Mouse (Mus musculus) neural tube, embryonic 12.5 days (tissue): ENCODE measurements at regions not wholly inside any gene's neighbourhood (a gene's known extent, or its start where the extent isn't known, plus 50 kb on each side); places are given as distances from the start of the nearest gene placed in this dataset.

Experiments used
- ATAC-seq: fragments of 200-750 bp; cut with Nextera tagmentation; 2 replicates; pipeline ENCODE4 v1.8.0; 2017; ENCODE audit warnings: low read depth, mild to moderate bottlenecking, moderate TSS enrichment, moderate library complexity; ENCODE audit not compliant: low FRiP score
- H3K27ac ChIP-seq: fragments of 300-500 bp; sonication (generic); 2 replicates; pipeline ENCODE4 v1.5.1; 2016
- H3K27me3 ChIP-seq: fragments of 300-500 bp; sonication (generic); replicated peaks from 2 replicates; pipeline ENCODE4 v1.6.1; 2016; ENCODE audit warnings: mild to moderate bottlenecking
- H3K36me3 ChIP-seq: fragments of 300-500 bp; sonication (generic); 2 replicates; pipeline ENCODE4 v1.6.1; 2016; ENCODE audit warnings: mild to moderate bottlenecking
- H3K4me1 ChIP-seq: fragments of 300-500 bp; sonication (generic); 2 replicates; pipeline ENCODE4 v1.6.1; 2016
- H3K4me2 ChIP-seq: fragments of 300-500 bp; sonication (generic); replicated peaks from 2 replicates; pipeline ENCODE4 v1.6.1; 2016; ENCODE audit warnings: mild to moderate bottlenecking
- H3K4me3 ChIP-seq: fragments of 300-500 bp; sonication (generic); 2 replicates; pipeline ENCODE4 v1.5.1; 2016
- H3K9ac ChIP-seq: fragments of 300-500 bp; sonication (generic); 2 replicates; pipeline ENCODE4 v1.6.1; 2016; ENCODE audit warnings: mild to moderate bottlenecking
- H3K9me3 ChIP-seq: fragments of 300-500 bp; sonication (generic); 2 replicates; pipeline ENCODE4 v1.6.1; 2016; ENCODE audit warnings: mild to moderate bottlenecking
- WGBS: fragments of 180-500 bp; shearing (Covaris S2); methylation state at CpG from one replicate; pipeline ENCODE4 v1.1.7; 2016; 5-methylcytosine and 5-hydroxymethylcytosine counted together

GRCm38 (mm10) chr11:40394864-40395266, 300.1 kb downstream of the Mat2b start:
- Histone ChIP-seq H3K4me3 (no peak overlapping the region), H3K27ac (no peak overlapping the region), H3K9me3 (no peaks in the 10 kb centered on the region), H3K36me3 (no peaks in the 10 kb centered on the region), H3K9ac (no peak overlapping the region), H3K27me3 (no peaks in the 10 kb centered on the region), H3K4me2 (peak overlapping the region; percentile 32), H3K4me1 (peaks cover 7% of the 10 kb centered on the region)
- 29% methylated on average over 7 of the region's 7 CpGs for WGBS
- peak; percentile 46 for ATAC-seq

- Histone ChIP-seq H3K4me2 (no peak overlapping the region; the same call in 1 of the 2 replicates), H3K27ac (no peak overlapping the region), H3K4me3 (no peak overlapping the region), H3K36me3 (no peaks in the 10 kb centered on the region), H3K4me1 (peaks cover 7% of the 10 kb centered on the region), H3K27me3 (no peaks in the 10 kb centered on the region), H3K9me3 (no peaks in the 10 kb centered on the region), H3K9ac (no peak overlapping the region)
- 47% methylated on average over 4 of the region's 4 CpGs for WGBS
- ATAC-seq, result 0 out of 2 replicates have a peak, but pooled peaks have one; percentile 51
Measured at GRCm38 (mm10) chr11:40394283-40394758, 300.7 kb downstream of the Mat2b start.

- no peak overlapping the region for H3K4me3 ChIP-seq
- no peak overlapping the region for H3K9ac ChIP-seq
- no peak overlapping the region for H3K4me2 ChIP-seq
- ATAC-seq, result no peak
- no peaks in the 10 kb centered on the region for H3K4me1 ChIP-seq
- no peak overlapping the region for H3K27ac ChIP-seq
- no peaks in the 10 kb centered on the region for H3K9me3 ChIP-seq
- H3K27me3 ChIP-seq, result no peaks in the 10 kb centered on the region
- no peaks in the 10 kb centered on the region for H3K36me3 ChIP-seq
- WGBS, result 78% methylated on average over 3 of the region's 3 CpGs
Measured at GRCm38 (mm10) chr11:40380696-40381095, 314.3 kb downstream of the Mat2b start.

GRCm38 (mm10) chr11:40371696-40372095, 323.3 kb downstream of the Mat2b start:
- H3K4me2 ChIP-seq, result no peak overlapping the region
- 90% methylated on average over 2 of the region's 2 CpGs for WGBS
- H3K27me3 ChIP-seq, result no peaks in the 10 kb centered on the region
- H3K9me3 ChIP-seq, result no peaks in the 10 kb centered on the region
- H3K36me3 ChIP-seq, result no peaks in the 10 kb centered on the region
- H3K9ac ChIP-seq, result no peak overlapping the region
- no peaks in the 10 kb centered on the region for H3K4me1 ChIP-seq
- H3K4me3 ChIP-seq, result no peak overlapping the region
- ATAC-seq, result no peak
- H3K27ac ChIP-seq, result no peak overlapping the region

- no peak for ATAC-seq
- H3K4me3 ChIP-seq, result no peak overlapping the region
- no peaks in the 10 kb centered on the region for H3K4me1 ChIP-seq
- no peak overlapping the region for H3K9ac ChIP-seq
- H3K4me2 ChIP-seq, result no peak overlapping the region
- no peak overlapping the region for H3K27ac ChIP-seq
- no peaks in the 10 kb centered on the region for H3K36me3 ChIP-seq
- no peaks in the 10 kb centered on the region for H3K27me3 ChIP-seq
- no peaks in the 10 kb centered on the region for H3K9me3 ChIP-seq
Measured at GRCm38 (mm10) chr11:40366573-40366972, 328.4 kb downstream of the Mat2b start.

GRCm38 (mm10) chr11:40362530-40363185, 332.3 kb downstream of the Mat2b start:
- Histone ChIP-seq H3K36me3 (no peaks in the 10 kb centered on the region), H3K27ac (no peak overlapping the region), H3K27me3 (no peaks in the 10 kb centered on the region), H3K4me2 (no peak overlapping the region), H3K9me3 (no peaks in the 10 kb centered on the region), H3K9ac (no peak overlapping the region), H3K4me1 (no peaks in the 10 kb centered on the region), H3K4me3 (no peak overlapping the region)
- 23% methylated on average over 2 of the region's 2 CpGs for WGBS
- ATAC-seq, result peak; percentile 82
